Mouse (Mus musculus) heart, embryonic 16.5 days (tissue): ENCODE data around the gene Tardbp. TPM values are rescaled to one million over a fixed set of nuclear protein-coding genes. Genes with fewer than 3 reads are reported as not detected.

ENCODE experiments used
- ATAC-seq: fragments of 200-750 bp; cut with Nextera tagmentation; replicated peaks from 2 replicates; pipeline ENCODE4 v1.8.0; 2017; ENCODE audit warnings: moderate number of reproducible peaks; ENCODE audit not compliant: insufficient read depth, low FRiP score; ENCODE audit errors: extremely low read depth
- H3K27ac ChIP-seq: fragments of 300-500 bp; sonication (generic); 2 replicates; pipeline ENCODE4 v1.5.1; 2014; ENCODE audit warnings: mild to moderate bottlenecking, low read length, control low read depth, moderate library complexity
- H3K27me3 ChIP-seq: fragments of 300-500 bp; sonication (generic); 2 replicates; pipeline ENCODE4 v1.6.1; 2014; ENCODE audit warnings: low read length, mixed read lengths; ENCODE audit not compliant: control insufficient read depth, insufficient read depth
- H3K36me3 ChIP-seq: fragments of 300-500 bp; sonication (generic); 2 replicates; pipeline ENCODE4 v1.6.1; 2014; ENCODE audit not compliant: control insufficient read depth, insufficient read depth
- H3K4me1 ChIP-seq: fragments of 300-500 bp; sonication (generic); 2 replicates; pipeline ENCODE4 v1.6.1; 2014; ENCODE audit warnings: low read length, mixed read lengths; ENCODE audit not compliant: control insufficient read depth, insufficient read depth
- H3K4me2 ChIP-seq: fragments of 300-500 bp; sonication (generic); 2 replicates; pipeline ENCODE4 v1.6.1; 2014; ENCODE audit warnings: low read depth, mild to moderate bottlenecking, control low read depth, low read length
- H3K4me3 ChIP-seq: fragments of 300-500 bp; sonication (generic); 2 replicates; pipeline ENCODE4 v1.5.1; 2014; ENCODE audit warnings: mild to moderate bottlenecking, control low read depth, low read length
- H3K9ac ChIP-seq: fragments of 300-500 bp; sonication (generic); 2 replicates; pipeline ENCODE4 v1.6.1; 2014; ENCODE audit warnings: low read length, control low read depth
- H3K9me3 ChIP-seq: fragments of 300-500 bp; sonication (generic); replicated peaks from 2 replicates; pipeline ENCODE4 v1.6.1; 2016; ENCODE audit warnings: low read length; ENCODE audit not compliant: control insufficient read depth
- WGBS: fragments of 180-500 bp; shearing (Covaris S2); extraction: QIAGEN DNeasy Blood & Tissue Kit; methylation state at CpG from one replicate; pipeline ENCODE4 v1.1.7; 2014; 5-methylcytosine and 5-hydroxymethylcytosine counted together
- polyA plus RNA-seq: library from polyadenylated mRNA; unstranded; fragments of >200 nt; fragmentation: Nextera tagmentation; extraction: Ambion mirVana; gene quantifications from 2 replicates; pipeline ENCODE4 v1.2.1, GENCODE M21; 2015

Tardbp gene
- polyA plus RNA-seq, 1 experiment from 2014 or later: 194 TPM

DNA sequence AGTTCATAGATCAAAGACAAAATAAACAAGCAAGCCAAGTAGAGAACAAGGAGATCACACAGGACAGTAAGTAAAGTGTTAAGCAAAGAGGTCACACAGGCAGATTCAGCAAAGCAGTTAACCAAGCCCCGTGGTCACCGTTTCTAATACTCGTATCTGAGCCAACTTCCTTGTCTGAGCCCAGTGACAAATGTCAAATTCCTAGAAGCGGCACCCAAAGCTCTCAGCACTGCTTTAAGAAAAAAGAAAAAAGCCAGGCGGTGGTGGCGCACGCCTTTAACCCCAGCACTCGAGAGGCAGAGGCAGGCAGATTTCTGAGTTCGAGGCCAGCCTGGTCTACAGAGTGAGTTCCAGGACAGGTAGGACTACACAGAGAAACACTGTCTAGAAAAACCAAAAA lies 40.2 kb downstream of the Tardbp start:
- Histone ChIP-seq H3K4me1 (peaks cover 4% of the 10 kb centered on the region), H3K4me2 (no peak overlapping the region), H3K27ac (no peak overlapping the region), H3K27me3 (no peaks in the 10 kb centered on the region), H3K4me3 (no peak overlapping the region), H3K9me3 (no peaks in the 10 kb centered on the region), H3K9ac (no peak overlapping the region), H3K36me3 (peaks cover 3% of the 10 kb centered on the region)
- no peak for ATAC-seq
- WGBS: 60% methylated on average over 9 of the region's 9 CpGs

DNA sequence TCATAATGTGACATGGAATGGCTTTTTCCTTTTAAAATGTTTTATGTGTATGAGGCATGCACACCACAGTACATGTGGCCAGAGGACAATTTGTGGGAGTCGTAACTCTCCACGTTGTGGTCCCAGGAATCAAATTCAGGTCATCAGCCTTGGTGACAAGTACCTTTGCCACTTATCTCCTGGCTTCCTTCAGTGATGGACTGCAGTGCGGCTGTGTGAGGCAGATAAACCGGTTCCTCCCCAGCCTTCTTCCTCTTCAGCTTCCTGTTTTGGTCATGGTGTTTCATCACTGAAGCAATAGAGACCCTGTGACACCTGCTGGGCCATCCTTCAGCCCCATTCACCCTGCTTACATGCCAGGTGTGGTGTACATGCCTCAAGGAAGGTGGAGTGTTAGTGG lies 43.6 kb downstream of the Tardbp start:
- Histone ChIP-seq H3K27ac (no peak overlapping the region), H3K27me3 (no peaks in the 10 kb centered on the region), H3K4me1 (no peaks in the 10 kb centered on the region), H3K4me3 (no peak overlapping the region), H3K36me3 (peaks cover 34% of the 10 kb centered on the region), H3K9me3 (no peaks in the 10 kb centered on the region), H3K4me2 (no peak overlapping the region), H3K9ac (no peak overlapping the region)
- WGBS: 32% methylated on average over 4 of the region's 4 CpGs
- no peak for ATAC-seq

DNA sequence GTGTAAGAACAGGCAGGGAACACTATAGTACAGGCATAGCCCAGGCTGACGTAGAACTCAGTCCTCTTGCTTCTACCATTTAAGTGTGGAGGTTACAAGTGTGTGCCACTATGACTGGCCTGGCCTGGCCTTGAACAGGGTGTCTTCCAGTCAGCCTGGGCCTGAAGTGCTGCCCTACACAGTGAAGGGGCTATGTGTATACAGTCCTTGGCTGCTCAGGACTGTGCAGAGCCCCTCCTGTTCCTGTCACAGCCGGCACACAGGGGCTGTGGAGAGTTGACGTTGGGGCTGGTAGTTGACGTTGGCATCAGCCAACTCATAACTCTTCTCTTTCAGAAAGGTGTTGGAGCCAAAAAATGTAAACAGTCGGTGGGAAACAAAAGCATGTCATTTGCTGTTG lies 45.4 kb downstream of the Tardbp start:
- no peak for ATAC-seq
- H3K9ac ChIP-seq: no peak overlapping the region
- H3K9me3 ChIP-seq: no peaks in the 10 kb centered on the region
- H3K36me3 ChIP-seq: peaks cover 46% of the 10 kb centered on the region
- H3K4me1 ChIP-seq: no peaks in the 10 kb centered on the region
- H3K27me3 ChIP-seq: no peaks in the 10 kb centered on the region
- no peak overlapping the region for H3K4me3 ChIP-seq
- no peak overlapping the region for H3K4me2 ChIP-seq
- H3K27ac ChIP-seq: no peak overlapping the region
- WGBS: 89% methylated on average over 5 of the region's 5 CpGs

DNA sequence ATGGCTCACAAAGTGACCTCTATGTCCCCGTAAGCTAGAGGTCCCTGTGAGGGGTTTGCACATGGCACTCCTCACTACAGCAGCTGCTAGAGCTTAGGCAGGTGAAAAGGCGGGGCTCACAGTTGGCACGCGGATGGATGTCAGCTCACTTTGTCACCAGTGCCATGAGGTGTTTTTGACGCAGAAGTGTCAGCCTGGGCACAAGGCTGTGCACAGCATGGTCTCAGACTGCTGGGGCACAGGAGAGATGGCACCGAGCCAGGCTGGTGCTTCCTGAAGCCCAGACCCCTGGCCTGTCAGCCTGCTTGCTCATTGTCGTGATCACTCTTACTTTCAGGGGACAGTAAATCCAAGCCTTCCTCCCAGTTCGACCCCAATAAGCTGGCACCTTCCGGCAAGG lies 46.1 kb downstream of the Tardbp start:
- Histone ChIP-seq H3K4me3 (no peak overlapping the region), H3K9me3 (no peaks in the 10 kb centered on the region), H3K36me3 (peaks cover 52% of the 10 kb centered on the region), H3K27me3 (no peaks in the 10 kb centered on the region), H3K9ac (no peak overlapping the region), H3K4me2 (no peak overlapping the region), H3K27ac (no peak overlapping the region), H3K4me1 (no peaks in the 10 kb centered on the region)
- no peak for ATAC-seq
- WGBS: 77% methylated on average over 9 of the region's 9 CpGs

DNA sequence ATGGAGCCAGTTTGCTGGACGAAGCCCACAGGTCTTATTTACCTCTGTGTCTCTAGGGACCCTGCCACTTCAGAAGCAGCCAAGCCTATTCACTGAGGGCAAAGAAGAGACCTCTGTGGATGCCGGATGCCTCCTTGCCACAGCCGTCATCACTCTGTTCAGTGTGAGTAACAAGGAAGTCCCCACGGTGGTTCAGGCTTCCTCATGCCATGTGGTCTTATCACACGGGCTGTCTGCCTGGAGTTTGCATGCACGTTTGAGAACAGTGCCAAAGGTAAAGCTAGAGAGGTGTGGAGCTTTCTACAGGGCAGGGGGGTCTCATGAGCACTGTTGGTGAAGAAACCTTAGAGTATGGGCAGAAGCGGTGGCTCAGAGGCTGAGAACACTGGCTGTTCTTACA lies 53.6 kb downstream of the Tardbp start:
- no peak overlapping the region for H3K4me2 ChIP-seq
- no peak for ATAC-seq
- no peak overlapping the region for H3K4me3 ChIP-seq
- no peak overlapping the region for H3K9ac ChIP-seq
- H3K36me3 ChIP-seq: peaks cover 87% of the 10 kb centered on the region
- H3K27me3 ChIP-seq: no peaks in the 10 kb centered on the region
- 83% methylated on average over 7 of the region's 7 CpGs for WGBS
- H3K27ac ChIP-seq: no peak overlapping the region
- no peaks in the 10 kb centered on the region for H3K9me3 ChIP-seq
- H3K4me1 ChIP-seq: no peaks in the 10 kb centered on the region

DNA sequence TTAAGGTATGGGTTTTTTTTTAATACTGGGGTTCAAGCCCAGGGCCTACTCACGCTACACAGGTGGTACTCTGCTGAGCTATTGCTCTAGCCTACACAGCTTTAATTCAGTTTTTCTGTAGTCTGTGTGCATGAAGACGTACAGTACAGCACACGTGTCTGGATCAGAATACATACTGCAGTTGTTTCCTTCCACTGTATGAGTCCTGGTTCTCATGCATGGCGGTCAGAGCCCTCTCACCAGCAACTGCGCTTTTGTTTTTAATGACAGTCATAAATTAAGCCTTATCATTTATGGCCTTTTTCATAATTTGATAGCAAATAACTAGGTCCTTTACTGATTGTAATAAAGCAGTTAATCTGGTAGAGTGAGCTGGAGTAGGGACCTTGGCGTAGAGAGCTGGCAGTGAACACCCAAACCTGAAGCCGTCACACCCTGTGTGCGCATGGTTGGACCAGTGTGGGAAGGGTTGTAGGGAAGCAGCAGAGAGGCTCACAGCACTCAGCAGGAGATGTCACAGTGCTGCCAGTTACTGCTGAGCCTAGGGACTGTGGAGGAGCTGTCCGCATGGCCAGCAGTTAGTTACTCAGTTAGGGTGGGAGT lies 56.0 kb downstream of the Tardbp start:
- Histone ChIP-seq H3K4me2 (no peak overlapping the region), H3K9ac (no peak overlapping the region), H3K4me1 (no peaks in the 10 kb centered on the region), H3K27ac (no peak overlapping the region), H3K4me3 (no peak overlapping the region), H3K9me3 (no peaks in the 10 kb centered on the region), H3K27me3 (no peaks in the 10 kb centered on the region), H3K36me3 (peaks cover 93% of the 10 kb centered on the region)
- ATAC-seq: no peak
- whole genome bisulfite sequencing: 96% methylated on average over 9 of the region's 9 CpGs

DNA sequence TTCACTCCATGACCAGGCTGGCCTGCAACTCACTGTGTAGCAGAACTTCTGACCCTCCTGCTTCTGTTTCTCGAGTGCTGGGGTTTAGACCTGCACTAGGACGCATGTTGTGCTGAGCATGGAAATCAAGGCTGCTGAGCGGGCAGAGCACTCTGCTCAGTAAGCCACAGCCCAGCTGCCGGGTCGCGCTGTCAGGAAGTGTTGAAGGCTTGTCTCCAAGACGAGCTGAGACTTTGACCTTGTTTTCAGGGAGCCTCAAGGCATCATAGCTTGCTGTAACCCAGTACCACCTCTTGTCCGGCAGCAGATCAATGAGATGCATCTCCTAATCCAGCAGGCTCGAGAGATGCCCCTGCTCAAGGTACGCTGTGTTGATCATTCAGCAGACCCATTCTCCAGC lies 56.7 kb downstream of the Tardbp start:
- Histone ChIP-seq H3K4me1 (no peaks in the 10 kb centered on the region), H3K27ac (no peak overlapping the region), H3K4me3 (no peak overlapping the region), H3K27me3 (no peaks in the 10 kb centered on the region), H3K36me3 (peaks cover 92% of the 10 kb centered on the region), H3K4me2 (no peak overlapping the region), H3K9me3 (no peaks in the 10 kb centered on the region), H3K9ac (no peak overlapping the region)
- no peak for ATAC-seq
- WGBS: 89% methylated on average over 10 of the region's 10 CpGs

DNA sequence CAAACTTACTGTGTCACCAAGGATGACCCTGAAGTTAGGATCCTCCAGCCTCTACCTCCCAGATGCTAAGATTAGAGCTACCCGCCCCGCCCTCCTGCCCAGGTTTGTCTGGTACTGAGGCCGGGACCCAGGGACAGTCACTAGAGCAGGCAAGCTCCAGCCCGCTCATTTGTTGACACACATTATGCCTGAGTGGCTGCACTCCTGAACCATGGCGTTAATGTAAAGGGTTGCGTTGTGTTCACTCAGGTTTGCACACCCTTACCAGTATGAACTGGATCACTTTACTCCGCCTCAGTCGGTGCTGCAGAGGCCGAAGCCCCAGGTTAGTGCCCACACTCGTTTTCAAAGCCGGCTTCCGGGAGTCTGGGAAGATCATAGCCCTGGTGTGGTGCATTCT lies 63.2 kb downstream of the Tardbp start:
- H3K27me3 ChIP-seq: no peaks in the 10 kb centered on the region
- H3K4me1 ChIP-seq: peaks cover 6% of the 10 kb centered on the region; the same call in 1 of the 2 replicates
- H3K9me3 ChIP-seq: no peaks in the 10 kb centered on the region
- H3K36me3 ChIP-seq: peaks cover 84% of the 10 kb centered on the region
- H3K4me2 ChIP-seq: no peak overlapping the region
- no peak for ATAC-seq
- H3K9ac ChIP-seq: no peak overlapping the region
- no peak overlapping the region for H3K4me3 ChIP-seq
- WGBS: 91% methylated on average over 12 of the region's 12 CpGs
- H3K27ac ChIP-seq: no peak overlapping the region

DNA sequence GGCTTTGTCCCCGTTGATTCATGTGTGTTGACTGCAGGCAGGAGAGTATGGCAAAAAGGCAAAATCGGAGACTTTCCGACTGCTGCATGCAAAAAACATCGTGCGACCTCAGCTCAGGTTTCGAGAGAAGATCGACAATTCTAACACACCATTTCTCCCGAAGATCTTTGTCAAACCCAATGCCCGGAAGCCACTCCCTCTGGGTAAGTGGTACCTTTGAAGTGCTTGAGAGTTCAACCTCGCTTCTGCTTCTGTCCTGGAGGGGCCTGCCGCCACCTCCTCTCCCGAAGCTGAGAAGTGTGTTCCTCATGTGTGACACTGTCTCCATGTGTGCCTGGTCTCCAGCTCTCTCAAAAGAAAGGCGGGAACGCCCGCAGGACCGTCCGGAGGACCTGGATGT lies 64.1 kb downstream of the Tardbp start:
- Histone ChIP-seq H3K36me3 (peaks cover 75% of the 10 kb centered on the region), H3K4me2 (no peak overlapping the region), H3K27me3 (no peaks in the 10 kb centered on the region), H3K4me3 (no peak overlapping the region), H3K9me3 (no peaks in the 10 kb centered on the region), H3K9ac (no peak overlapping the region), H3K27ac (no peak overlapping the region), H3K4me1 (peaks cover 9% of the 10 kb centered on the region)
- 91% methylated on average over 17 of the region's 17 CpGs for WGBS
- no peak for ATAC-seq
